Mouse (Mus musculus): ENCODE results near the gene Gm28778.
"Not testable (repeated sequence)": the region's sequence is repeated elsewhere in the genome, so short reads cannot be mapped to it uniquely, and the experiment has no call there.

Gene Gm28778

GRCm38 (mm10) chr1:53296581-53297383 is at the start of gene Gm28778, which contains the start of the genes Pms1 and Ormdl1:
Gene Gm28778, plus strand, starts transcription at chr1:53297111.
Gene Pms1, minus strand, starts transcription at chr1:53297018.
Gene Ormdl1, plus strand, starts transcription at chr1:53297095.
- peak; percentile 96 for DNase-seq (ENCODE audit: low read depth, low spot score)

DNA sequence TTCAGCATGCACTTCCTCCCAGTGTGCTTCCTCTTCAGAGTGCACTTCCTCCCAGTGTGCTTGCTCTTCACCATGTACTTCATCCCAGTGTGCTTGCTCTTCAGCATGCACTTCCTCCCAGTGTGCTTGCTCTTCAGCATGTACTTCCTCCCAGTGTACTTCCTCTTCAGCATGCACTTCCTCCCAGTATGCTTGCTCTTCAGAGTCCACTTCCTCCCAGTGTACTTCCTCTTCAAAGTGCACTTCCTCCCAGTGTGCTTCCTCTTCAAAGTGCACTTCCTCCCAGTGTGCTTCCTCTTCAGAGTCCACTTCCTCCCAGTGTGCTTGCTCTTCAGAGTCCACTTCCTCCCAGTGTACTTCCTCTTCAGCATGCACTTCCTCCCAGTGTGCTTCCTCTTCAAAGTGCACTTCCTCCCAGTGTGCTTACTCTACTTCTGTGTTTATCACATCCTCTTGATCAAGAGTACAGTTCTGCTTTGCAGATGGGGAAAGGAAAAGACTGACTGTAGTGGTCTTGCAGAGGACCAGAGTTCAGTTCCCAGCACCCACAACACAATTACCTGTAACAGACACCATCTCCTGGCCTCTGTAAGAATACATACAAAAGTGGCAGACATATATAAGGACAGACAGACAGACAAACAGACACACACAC is 31.8 kb upstream of the Gm28778 start:
- not testable (repeated sequence) for DNase-seq (ENCODE audit: low read depth, low spot score)

- no peak for DNase-seq (ENCODE audit: low read depth, low spot score)
Observed at GRCm38 (mm10) chr1:53269901-53270300, 27.0 kb upstream of the Gm28778 start.

DNA sequence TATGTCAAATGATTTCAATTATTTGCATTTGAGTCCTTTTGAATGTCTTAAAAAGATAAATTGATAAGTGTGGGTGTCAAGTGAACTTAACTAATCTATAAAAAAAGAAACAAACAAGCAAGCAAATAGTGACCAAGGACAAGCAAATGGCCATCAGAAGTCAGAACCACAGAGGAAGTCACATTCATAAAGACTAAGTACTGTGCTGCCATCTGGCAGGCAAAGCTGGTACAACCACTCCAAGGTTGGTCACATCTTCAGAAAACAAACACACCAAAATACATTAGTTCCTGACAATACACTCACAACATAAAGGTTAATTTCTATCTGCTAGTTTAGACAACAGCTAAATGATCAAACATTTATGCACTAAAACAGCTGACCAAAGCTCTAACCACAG is 24.3 kb upstream of the Gm28778 start:
- peak; percentile 19 for DNase-seq (ENCODE audit: low read depth, low spot score)

GRCm38 (mm10) chr1:53291197-53291596 is 5.7 kb upstream of the Gm28778 start:
- DNase-seq (ENCODE audit: low read depth, low spot score) = no peak

DNA sequence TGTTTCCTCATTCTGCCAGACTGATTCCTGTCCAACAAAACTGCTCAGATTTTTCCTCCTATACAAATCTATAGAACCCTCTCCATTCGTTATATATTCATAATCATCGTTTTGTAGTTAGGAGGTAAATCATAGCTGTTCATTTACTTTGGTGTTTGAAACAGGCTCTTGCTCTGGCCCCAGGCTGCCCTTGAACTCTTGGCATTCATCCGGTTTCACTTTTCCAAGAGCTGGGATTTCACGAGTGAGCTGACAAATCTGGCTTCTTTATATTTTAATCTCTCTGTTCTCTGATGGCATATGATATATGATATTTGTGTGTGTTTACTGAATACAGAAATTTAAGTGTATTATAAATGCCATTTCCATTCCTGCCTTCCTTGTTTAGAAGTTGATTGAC is 3.6 kb downstream of the Gm28778 start:
- DNase-seq (ENCODE audit: low read depth, low spot score) = no peak

GRCm38 (mm10) chr1:53312989-53313967 is 16.4 kb downstream of the Gm28778 start, which contains the start of gene Osgepl1:
Gene Osgepl1, plus strand, starts transcription at chr1:53313624.
- DNase-seq (ENCODE audit: low read depth, low spot score) = peak; percentile 83

DNA sequence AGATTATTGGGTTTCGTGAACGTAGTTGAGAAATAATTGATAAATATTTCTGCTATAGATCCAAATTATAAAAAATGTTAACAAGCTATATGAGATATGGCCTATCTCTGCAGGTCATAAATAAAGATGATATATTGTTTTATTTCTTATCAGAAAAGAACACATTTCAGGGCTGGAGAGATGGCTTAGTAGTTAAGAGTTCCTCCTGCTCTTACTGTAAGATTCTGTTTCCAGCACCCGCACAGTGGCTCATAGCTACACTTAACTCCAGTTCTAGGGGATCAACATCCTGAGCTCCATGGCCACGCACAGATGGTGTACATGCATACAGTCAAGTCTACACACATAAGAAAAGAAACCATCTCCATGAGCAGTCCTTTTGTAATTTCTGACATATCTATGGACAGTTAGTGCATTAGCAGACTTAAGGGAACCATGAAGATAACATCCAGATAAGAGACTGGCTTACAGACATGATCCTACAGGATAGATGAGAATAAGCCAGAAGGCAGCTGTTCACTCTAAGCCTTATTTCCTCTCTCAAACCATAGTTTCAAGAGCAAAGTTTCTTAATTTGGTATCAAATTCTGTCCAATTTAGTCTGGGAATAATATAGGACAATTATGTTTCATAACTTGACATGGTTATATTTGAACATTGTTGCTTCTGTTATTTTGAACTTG is 24.9 kb downstream of the Gm28778 start:
- DNase-seq (ENCODE audit: low read depth, low spot score) = no peak

- peak; percentile 7 for DNase-seq (ENCODE audit: low read depth, low spot score)
Observed at GRCm38 (mm10) chr1:53323254-53323653, 26.3 kb downstream of the Gm28778 start.

DNA sequence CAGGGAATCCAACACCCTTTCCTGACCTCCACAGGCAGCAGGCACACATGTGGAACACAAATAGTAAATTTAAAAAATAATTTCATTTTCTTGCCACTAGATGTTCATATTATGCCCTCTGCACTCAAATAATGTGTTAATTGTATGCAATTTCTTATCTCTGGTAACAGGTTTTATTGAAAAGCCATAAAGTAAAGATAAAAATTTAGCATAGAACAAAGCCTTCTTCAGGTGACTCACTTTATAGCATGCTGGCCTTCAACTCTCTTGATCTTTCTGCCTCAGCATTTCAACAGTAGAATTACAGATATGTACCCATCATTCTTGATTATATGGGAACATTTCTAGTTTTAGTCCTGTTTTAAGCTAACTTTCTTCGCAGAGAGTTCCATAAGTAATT is 27.4 kb downstream of the Gm28778 start:
- DNase-seq (ENCODE audit: low read depth, low spot score) = no peak

GRCm38 (mm10) chr1:53324827-53325494 is 28.1 kb downstream of the Gm28778 start:
- no peak for DNase-seq (ENCODE audit: low read depth, low spot score)

DNA sequence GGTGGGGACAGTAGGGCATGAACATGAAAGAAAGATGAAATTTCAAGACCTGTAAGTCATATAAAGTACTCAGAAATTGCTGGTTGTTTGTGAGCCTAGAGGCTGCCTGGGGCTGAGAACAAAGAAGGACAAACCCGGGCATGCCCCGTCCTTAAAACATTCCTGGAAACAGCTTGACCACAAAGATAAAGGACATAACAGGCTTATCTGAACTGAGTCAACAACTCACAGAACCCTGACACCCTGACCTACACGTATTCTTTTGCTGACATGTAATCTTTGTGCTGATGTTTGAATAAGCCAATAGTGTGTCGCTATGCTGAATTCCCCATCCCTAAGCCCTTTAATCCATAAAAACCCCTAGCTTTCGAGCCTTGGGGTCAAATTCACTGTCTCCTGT is 36.6 kb downstream of the Gm28778 start:
- not testable (repeated sequence) for DNase-seq (ENCODE audit: low read depth, low spot score)

DNA sequence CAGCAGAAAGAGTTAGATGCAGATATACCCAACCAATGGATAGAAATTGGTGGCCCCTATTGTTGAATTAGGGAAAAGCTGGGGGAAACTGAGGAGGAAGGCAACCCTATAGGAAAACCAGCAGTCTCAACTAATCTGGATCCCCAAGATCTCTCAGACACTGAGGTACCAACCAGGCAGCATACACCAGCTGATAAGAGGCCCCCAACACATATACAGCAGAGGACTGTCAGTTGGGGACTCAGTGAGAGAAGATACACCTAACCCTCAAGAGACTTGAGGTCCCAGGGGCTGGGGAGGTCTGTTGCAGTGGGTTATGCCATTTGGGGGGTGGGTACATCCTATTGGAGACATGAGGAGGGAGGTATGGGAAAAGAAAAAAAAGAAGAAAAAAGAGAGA is 38.6 kb downstream of the Gm28778 start:
- no peak for DNase-seq (ENCODE audit: low read depth, low spot score)

DNA sequence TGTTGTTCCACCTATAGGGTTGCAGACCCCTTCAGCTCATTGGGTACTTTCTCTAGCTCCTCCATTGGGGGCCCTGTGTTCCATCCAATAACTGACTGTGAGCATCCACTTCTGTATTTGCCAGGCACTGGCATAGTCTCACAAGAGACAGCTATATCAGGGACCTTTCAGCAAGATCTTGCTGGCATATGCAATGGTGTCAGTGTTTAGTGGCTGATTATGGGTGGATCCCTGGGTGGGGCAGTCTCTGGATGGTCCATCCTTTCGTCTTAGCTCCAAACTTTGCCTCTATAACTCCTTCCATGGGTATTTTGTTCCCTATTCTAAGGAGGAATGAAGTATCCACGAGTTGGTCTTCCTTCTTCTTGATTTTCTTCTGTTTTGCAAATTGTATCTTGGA is 40.5 kb downstream of the Gm28778 start:
- not testable (repeated sequence) for DNase-seq (ENCODE audit: low read depth, low spot score)

DNA sequence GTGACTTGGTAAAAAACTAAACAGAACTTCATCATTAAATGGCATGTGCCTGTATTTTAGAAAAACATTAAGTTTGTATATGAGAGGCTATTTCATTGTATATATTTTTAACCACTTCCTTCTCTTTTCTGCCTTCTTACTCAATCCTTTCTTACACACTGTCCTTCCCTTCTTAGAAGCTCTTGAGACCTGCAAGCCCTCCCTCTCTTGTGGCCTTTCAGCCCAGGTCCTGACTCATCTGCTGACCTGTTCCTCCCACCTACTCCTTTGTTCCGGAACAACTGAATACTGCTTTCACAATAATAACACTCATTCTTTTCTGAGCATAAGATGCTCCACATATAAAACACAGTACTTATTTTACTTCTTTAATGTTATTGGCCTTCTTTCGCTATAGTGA is 44.2 kb downstream of the Gm28778 start:
- DNase-seq (ENCODE audit: low read depth, low spot score) = no peak

DNA sequence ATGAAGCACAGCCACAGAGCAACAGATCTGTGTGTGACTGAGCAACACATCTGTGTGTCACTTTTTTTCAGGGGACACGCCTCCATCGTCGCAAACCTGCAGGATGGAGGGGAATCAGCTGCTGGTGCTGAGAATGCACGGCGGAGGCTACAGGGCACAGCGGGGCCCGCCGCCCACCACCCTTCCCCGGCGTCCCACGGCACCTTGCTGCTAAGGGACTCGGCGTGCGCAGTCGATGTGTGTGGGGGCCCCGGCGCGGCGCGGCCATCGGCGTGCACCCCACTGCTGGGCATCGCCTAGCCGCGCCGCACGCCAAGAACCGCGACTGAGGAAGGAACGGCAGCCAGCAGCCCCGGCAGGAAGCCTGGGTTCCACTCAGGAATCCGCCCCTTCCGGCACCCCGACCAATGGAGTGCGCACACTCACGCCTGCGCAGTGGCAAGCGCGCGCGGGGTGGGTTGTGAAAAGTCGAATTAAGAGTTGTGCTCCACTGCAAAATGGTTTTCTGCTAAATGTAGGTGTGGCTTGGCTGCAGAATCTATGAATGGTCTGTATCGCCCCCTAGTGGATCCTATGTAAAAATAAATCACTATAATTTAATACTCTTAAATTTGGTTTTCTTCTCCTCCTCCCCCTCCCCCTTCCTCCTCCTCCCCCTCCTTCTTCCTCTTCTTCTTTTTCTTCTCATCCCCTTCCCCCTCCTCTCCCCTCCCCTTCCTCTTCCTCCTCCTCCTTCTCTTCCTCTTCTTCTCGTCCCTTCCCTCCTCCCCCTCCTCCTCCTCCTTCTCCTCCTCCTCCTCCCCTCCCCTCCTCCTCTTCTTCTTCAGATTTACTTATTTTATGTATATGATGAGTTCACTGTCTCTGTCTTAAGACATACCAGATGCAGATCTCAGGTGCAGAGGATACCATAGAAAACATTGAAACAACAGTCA is 55.7 kb downstream of the Gm28778 start, which contains the start of the genes Asdurf, Gm28551 and Asnsd1:
Gene Asdurf, minus strand, starts transcription at position 293 of the 935 bp plus-strand sequence.
Gene Gm28551, minus strand, starts transcription at position 341 of the 935 bp plus-strand sequence.
Gene Asnsd1, minus strand, starts transcription at position 426 of the 935 bp plus-strand sequence.
- peak; percentile 98 for DNase-seq (ENCODE audit: low read depth, low spot score)

- no peak for DNase-seq (ENCODE audit: low read depth, low spot score)
Observed at GRCm38 (mm10) chr1:53358988-53359387, 62.1 kb downstream of the Gm28778 start.

Measured in ES-CJ7 (cell line).